Mouse (Mus musculus): ENCODE data around the gene Hist1h2ac.

DNA sequence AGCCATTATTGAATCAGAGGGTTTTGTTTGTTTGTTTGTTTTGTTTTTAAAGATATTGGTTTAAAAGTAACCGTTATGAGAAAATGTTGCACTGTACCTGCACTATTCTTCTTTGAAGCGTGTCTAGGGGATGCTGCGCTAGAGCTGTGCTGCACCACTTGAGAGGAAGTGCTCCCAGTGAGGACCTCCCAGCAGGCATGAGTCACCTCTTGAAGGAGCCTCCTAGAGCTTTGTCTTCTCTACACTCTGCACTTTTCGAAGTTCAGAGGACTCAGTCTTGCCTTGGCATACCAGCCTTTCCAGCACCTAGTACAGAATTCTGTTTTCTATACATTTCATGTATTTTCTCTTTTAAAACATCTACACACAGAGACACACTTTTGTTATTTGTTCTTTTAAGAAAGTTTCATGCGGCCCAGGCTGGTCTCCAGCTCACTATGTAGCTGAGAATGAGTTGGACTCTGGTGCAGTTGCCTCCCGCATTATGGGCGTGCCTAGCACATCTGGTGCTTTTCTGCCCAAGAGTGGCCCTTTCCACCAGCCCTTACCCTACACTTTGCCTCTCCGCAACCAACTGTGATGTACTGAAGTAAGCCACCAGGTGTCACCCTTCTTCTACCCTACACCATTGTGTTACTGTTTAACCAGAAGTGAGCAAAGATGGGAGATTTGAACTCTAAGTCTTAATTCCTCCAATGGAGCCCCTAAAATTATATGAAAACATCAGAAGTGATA lies 17.2 kb upstream of the Hist1h2ac start:
- TF ChIP-seq POLR2A (IDR thresholded peaks at IDR 0.05; ENCODE audit: control insufficient read depth, low read depth, low read length) (no peak), CTCF (IDR thresholded peaks at IDR 0.05; ENCODE audit: control insufficient read depth, insufficient read depth, insufficient replicate concordance, low read depth, low read length) (peak; percentile 30; the same call in 1 of the 2 replicates)

Measured in testis, adult 2 months (tissue).